Mouse (Mus musculus) liver, adult (tissue): ENCODE data around the gene Adamts2.

Source experiments
- GATA4 ChIP-seq: IDR thresholded peaks from 2 replicates; pipeline ENCODE4 v1.6.1; 2014; ENCODE audit warnings: mild to moderate bottlenecking, low read length; ENCODE audit not compliant: insufficient replicate concordance

Adamts2 gene

GRCm38 (mm10) chr11:50601641-50602355 is at the start of gene Adamts2:
Adamts2 (plus strand) TSS chr11:50602084.
- no peak for TF ChIP-seq GATA4

- TF ChIP-seq GATA4 = no peak
Measured at GRCm38 (mm10) chr11:50557064-50557463, 44.8 kb upstream of the Adamts2 start.

- TF ChIP-seq GATA4 = no peak
Measured at GRCm38 (mm10) chr11:50559108-50559507, 42.8 kb upstream of the Adamts2 start.

GRCm38 (mm10) chr11:50565466-50566211 is 36.2 kb upstream of the Adamts2 start:
- no peak for TF ChIP-seq GATA4

- no peak for TF ChIP-seq GATA4
Measured at GRCm38 (mm10) chr11:50571448-50571847, 30.4 kb upstream of the Adamts2 start.

- TF ChIP-seq GATA4 = no peak
Measured at GRCm38 (mm10) chr11:50576521-50576920, 25.4 kb upstream of the Adamts2 start.

GRCm38 (mm10) chr11:50587026-50587425 is 14.9 kb upstream of the Adamts2 start:
- no peak for TF ChIP-seq GATA4

- TF ChIP-seq GATA4 = no peak
Measured at GRCm38 (mm10) chr11:50587787-50588186, 14.1 kb upstream of the Adamts2 start.

GRCm38 (mm10) chr11:50589060-50589459 is 12.8 kb upstream of the Adamts2 start:
- TF ChIP-seq GATA4 = no peak

- TF ChIP-seq GATA4 = no peak
Measured at GRCm38 (mm10) chr11:50591053-50591452, 10.8 kb upstream of the Adamts2 start.

- no peak for TF ChIP-seq GATA4
Measured at GRCm38 (mm10) chr11:50592892-50593553, 8.9 kb upstream of the Adamts2 start.

- no peak for TF ChIP-seq GATA4
Measured at GRCm38 (mm10) chr11:50596571-50596970, 5.3 kb upstream of the Adamts2 start.

GRCm38 (mm10) chr11:50599156-50599555 is 2.7 kb upstream of the Adamts2 start:
- TF ChIP-seq GATA4 = no peak

GRCm38 (mm10) chr11:50602356-50603081 is 635 bp downstream of the Adamts2 start:
- TF ChIP-seq GATA4 = no peak
